Mouse (Mus musculus) forebrain, embryonic 11.5 days (tissue): ENCODE results near the gene Tmem190. TPM values are rescaled to one million over a fixed set of nuclear protein-coding genes. Genes with fewer than 3 reads are reported as not detected.
A peak's percentile ranks its signal among the peaks of the same experiment; 100 is the strongest.
"Not testable (repeated sequence)": the region's sequence is repeated elsewhere in the genome, so short reads cannot be mapped to it uniquely, and the experiment has no call there.

Source experiments
- ATAC-seq: fragments of 200-750 bp; cut with Nextera tagmentation; replicated peaks from 2 replicates; pipeline ENCODE4 v1.8.0; 2017; ENCODE audit warnings: moderate TSS enrichment; ENCODE audit not compliant: low FRiP score
- DNase-seq: peaks from one replicate; pipeline ENCODE4 v3.0.0-alpha.2; 2017; ENCODE audit warnings: low spot score
- H3K27ac ChIP-seq: fragments of 300-500 bp; sonication (generic); 2 replicates; pipeline ENCODE4 v1.5.1; 2014; ENCODE audit warnings: low read depth, low read length
- H3K27me3 ChIP-seq: fragments of 300-500 bp; sonication (generic); 2 replicates; pipeline ENCODE4 v1.6.1; 2014; ENCODE audit warnings: mild to moderate bottlenecking, low read length, mixed read lengths; ENCODE audit not compliant: control insufficient read depth, insufficient read depth
- H3K36me3 ChIP-seq: fragments of 300-500 bp; sonication (generic); 2 replicates; pipeline ENCODE4 v1.6.1; 2014; ENCODE audit warnings: mild to moderate bottlenecking, low read length, moderate library complexity, mixed read lengths; ENCODE audit not compliant: control insufficient read depth, insufficient read depth
- H3K4me1 ChIP-seq: fragments of 300-500 bp; sonication (generic); replicated peaks from 2 replicates; pipeline ENCODE4 v1.6.1; 2014; ENCODE audit warnings: low read length, mixed read lengths; ENCODE audit not compliant: control insufficient read depth, insufficient read depth
- H3K4me2 ChIP-seq: fragments of 300-500 bp; sonication (generic); 2 replicates; pipeline ENCODE4 v1.6.1; 2014; ENCODE audit warnings: low read depth, mild to moderate bottlenecking, low read length, moderate library complexity, mixed read lengths; ENCODE audit not compliant: severe bottlenecking
- H3K4me3 ChIP-seq: fragments of 300-500 bp; sonication (generic); 2 replicates; pipeline ENCODE4 v1.5.1; 2014; ENCODE audit warnings: low read depth, low read length
- H3K9ac ChIP-seq: fragments of 300-500 bp; sonication (generic); 2 replicates; pipeline ENCODE4 v1.6.1; 2014; ENCODE audit warnings: low read length
- H3K9me3 ChIP-seq: fragments of 300-500 bp; sonication (generic); 2 replicates; pipeline ENCODE4 v1.6.1; 2016; ENCODE audit warnings: low read length, mixed read lengths; ENCODE audit not compliant: control insufficient read depth
- WGBS: fragments of 180-500 bp; shearing (Covaris S2); extraction: QIAGEN DNeasy Blood & Tissue Kit; methylation state at CpG from one replicate; pipeline ENCODE4 v1.1.7; 2014; 5-methylcytosine and 5-hydroxymethylcytosine counted together
- polyA plus RNA-seq: library from polyadenylated mRNA; unstranded; fragments of >200 nt; fragmentation: Nextera tagmentation; extraction: Ambion mirVana; gene quantifications from 2 replicates; pipeline ENCODE4 v1.2.1, GENCODE M21; 2014

Tmem190 gene
- polyA plus RNA-seq, 1 experiment from 2014 or later, result not detected

DNA sequence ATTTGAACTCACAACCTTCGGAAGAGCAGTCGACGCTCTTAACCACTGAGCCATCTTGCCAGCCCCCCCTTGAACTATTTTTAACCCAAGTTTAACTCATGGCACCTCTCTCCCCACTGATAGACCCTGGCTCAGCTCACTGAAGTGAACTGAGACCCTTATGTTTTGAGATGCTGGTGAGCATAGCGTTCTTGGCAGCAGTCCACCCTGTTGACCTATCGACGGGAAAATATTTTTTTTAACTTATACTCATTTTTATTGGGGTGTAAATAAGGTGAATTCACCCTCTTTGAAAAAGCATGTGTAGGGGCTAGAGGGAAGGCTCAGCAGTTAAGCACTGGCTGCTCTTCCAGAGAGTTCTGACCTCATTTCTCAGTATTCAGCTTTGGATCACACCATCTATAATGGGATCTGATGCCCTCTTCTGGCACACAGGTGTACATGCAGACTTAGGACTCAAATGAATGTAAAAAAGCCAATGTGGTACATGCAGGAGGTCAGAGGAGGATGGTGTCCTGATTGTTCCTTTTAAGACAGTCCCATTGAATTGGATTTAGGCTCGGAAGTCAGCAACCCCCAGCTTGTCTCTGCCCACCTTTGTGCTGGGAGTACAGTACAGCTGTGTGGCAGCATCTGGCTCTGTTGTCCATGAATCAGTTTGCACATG, 13.2 kb downstream of the Tmem190 start:
- no peak for DNase-seq
- H3K36me3 ChIP-seq, result peaks cover 16% of the 10 kb centered on the region
- 0 out of 2 replicates have a peak, but pooled peaks have one; percentile 10 for ATAC-seq
- WGBS, result 77% methylated on average over 7 of the region's 7 CpGs
- no peak overlapping the region for H3K4me3 ChIP-seq
- no peaks in the 10 kb centered on the region for H3K9me3 ChIP-seq
- no peak overlapping the region for H3K27ac ChIP-seq
- no peak overlapping the region for H3K4me2 ChIP-seq
- H3K4me1 ChIP-seq, result peaks cover 7% of the 10 kb centered on the region; the same call in 1 of the 2 replicates
- H3K9ac ChIP-seq, result no peak overlapping the region
- no peaks in the 10 kb centered on the region; the same call in 1 of the 2 replicates for H3K27me3 ChIP-seq

DNA sequence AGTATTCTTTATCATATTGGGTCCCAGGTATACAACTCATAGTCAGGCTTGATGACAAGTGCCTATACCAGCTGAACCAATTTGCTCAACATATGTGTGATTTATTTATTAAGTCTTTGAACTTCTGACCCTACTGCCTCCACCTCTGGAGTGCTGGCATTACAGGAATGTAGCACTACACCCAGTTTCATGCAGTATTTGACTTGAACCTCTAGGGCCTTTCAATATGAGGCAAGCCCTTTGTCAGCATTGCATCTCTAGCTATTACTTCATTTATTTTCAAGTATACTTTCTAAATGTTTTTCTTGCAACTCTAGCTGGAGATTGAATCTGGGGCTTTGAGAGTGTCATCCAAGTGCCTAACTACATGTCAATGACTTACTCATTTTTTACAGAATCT, 19.5 kb downstream of the Tmem190 start:
- Histone ChIP-seq H3K4me1 (no peaks in the 10 kb centered on the region), H3K9ac (no peak overlapping the region), H3K36me3 (peaks cover 11% of the 10 kb centered on the region), H3K4me3 (no peak overlapping the region), H3K27ac (no peak overlapping the region), H3K9me3 (no peaks in the 10 kb centered on the region), H3K4me2 (no peak overlapping the region), H3K27me3 (no peaks in the 10 kb centered on the region)
- DNase-seq, result no peak
- ATAC-seq, result no peak

DNA sequence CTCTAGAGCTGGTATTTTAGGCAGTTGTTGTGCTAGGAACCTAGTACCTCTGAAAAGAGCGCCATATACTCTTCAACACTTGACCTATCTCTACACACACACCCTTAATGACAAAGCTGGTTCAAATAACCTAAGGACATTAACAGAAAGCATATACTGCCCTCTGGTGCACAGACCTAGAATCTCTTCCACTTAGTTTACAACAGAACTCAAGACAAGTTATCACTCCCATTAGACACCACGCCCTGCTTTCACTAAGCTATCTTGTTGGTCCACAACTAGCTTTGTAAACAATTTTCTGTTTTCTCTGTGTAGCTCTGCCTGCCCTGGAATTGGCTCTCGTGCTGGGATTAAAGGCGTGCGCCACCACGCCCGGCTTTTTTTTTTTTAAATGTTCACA, 24.0 kb downstream of the Tmem190 start:
- no peak overlapping the region for H3K27ac ChIP-seq
- no peak overlapping the region for H3K4me3 ChIP-seq
- ATAC-seq (no peak), DNase-seq (no peak)
- no peaks in the 10 kb centered on the region for H3K9me3 ChIP-seq
- H3K4me1 ChIP-seq, result peaks cover 6% of the 10 kb centered on the region
- no peak overlapping the region for H3K9ac ChIP-seq
- 95% methylated on average over 7 of the region's 7 CpGs for WGBS
- no peaks in the 10 kb centered on the region for H3K27me3 ChIP-seq
- peaks cover 18% of the 10 kb centered on the region for H3K36me3 ChIP-seq
- H3K4me2 ChIP-seq, result no peak overlapping the region

DNA sequence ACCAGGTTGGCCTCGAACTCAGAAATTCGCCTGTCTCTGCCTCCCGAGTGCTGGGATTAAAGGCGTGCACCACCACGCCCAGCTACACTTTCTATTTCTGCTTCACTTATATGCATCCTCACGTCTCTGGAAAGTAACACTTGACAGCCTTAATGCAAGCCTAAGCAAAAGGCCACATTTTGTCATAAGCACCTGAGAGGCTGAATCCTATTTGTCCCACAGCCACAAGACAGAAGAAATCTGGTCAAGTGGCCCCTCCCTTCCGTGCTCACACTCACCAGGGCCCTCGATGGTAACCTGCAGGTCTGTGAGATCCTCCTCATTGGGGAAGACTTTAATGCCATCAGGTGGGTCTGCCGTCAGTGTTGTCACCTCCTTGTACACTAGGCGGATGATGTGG, 28.4 kb downstream of the Tmem190 start:
- not testable (repeated sequence) for H3K9me3 ChIP-seq, H3K27me3 ChIP-seq, H3K4me1 ChIP-seq, ATAC-seq, DNase-seq, H3K27ac ChIP-seq
- peak overlapping the region; percentile 99 for H3K9ac ChIP-seq
- H3K4me2 ChIP-seq, result peak overlapping the region; percentile 71
- peak overlapping the region; percentile 100 for H3K4me3 ChIP-seq
- peaks cover 18% of the 10 kb centered on the region for H3K36me3 ChIP-seq
- WGBS, result 45% methylated on average over 10 of the region's 10 CpGs

GRCm38 (mm10) chr7:4811842-4812302, 29.1 kb downstream of the Tmem190 start:
- ATAC-seq, result no peak
- WGBS, result 3% methylated on average over 30 of the region's 36 CpGs
- peaks cover 13% of the 10 kb centered on the region for H3K36me3 ChIP-seq

DNA sequence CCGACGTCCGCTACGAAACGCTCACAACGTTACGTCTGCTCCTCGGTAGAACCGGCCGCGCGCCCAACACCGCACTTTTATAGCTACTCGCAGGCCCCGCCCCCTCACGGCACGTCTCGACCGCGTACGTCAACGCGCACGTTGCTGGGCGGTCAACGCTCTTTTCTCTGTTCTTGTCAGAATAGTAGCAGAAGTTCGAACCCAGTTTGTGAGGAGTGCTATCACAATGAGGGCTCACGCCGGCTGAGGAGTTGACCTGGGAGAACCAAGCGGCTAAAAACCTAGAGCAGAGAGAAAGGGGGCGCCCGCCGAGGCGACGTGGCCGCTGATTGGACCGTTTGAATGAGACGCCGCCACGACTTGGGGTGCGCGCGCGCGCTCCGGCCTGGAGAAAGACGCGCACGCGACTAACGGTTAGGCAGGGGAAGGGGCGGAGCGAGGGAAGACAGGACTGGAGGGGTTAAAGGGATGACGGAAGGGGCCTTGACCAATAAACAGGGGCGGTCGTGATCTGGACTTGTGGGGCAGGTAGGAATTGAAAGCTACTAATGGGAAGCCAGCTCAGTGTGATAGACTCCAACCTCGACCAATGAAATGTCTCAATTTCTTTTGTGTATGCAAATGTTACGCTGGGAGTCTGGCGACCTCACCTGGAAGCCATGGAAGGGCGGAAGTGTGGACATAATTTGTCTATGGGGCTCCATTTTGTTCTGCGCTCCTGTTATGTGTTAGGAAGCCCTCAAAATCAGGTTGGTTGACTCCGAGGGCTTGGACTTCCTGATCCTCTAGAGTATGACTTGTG, 29.8 kb downstream of the Tmem190 start, which contains the start of gene Ube2s:
Gene Ube2s, minus strand, starts transcription at position 288 of the 802 bp plus-strand sequence.
- peak within 1 kb of the TSS; percentile 95 for H3K27ac ChIP-seq
- H3K9me3 ChIP-seq, result no peaks in the 10 kb centered on the region
- no peaks in the 10 kb centered on the region for H3K27me3 ChIP-seq
- peak; percentile 99 for DNase-seq
- peak within 1 kb of the TSS; percentile 99 for H3K9ac ChIP-seq
- ATAC-seq, result peak; percentile 99
- H3K36me3 ChIP-seq, result peaks cover 7% of the 10 kb centered on the region; the same call in 1 of the 2 replicates
- peak within 1 kb of the TSS; percentile 71 for H3K4me2 ChIP-seq
- WGBS, result under 1% methylated on average over 62 of the region's 62 CpGs
- peaks cover 6% of the 10 kb centered on the region for H3K4me1 ChIP-seq
- H3K4me3 ChIP-seq, result peak within 1 kb of the TSS; percentile 100

More at GRCm38 (mm10) chr7:4811842-4812302, 29.1 kb downstream of the Tmem190 start:
- H3K27ac ChIP-seq, result peak overlapping the region; percentile 95
- H3K9ac ChIP-seq, result peak overlapping the region; percentile 99
- peak; percentile 77 for DNase-seq
- H3K4me2 ChIP-seq, result peak overlapping the region; percentile 71
- H3K4me3 ChIP-seq, result peak overlapping the region; percentile 100
- H3K27me3 ChIP-seq, result no peaks in the 10 kb centered on the region
- H3K9me3 ChIP-seq, result no peaks in the 10 kb centered on the region
- peaks cover 6% of the 10 kb centered on the region for H3K4me1 ChIP-seq

- WGBS, result 28% methylated on average over 8 of the region's 8 CpGs
- DNase-seq (no peak), ATAC-seq (no peak)
Measured at GRCm38 (mm10) chr7:4813105-4813791, 30.5 kb downstream of the Tmem190 start.

DNA sequence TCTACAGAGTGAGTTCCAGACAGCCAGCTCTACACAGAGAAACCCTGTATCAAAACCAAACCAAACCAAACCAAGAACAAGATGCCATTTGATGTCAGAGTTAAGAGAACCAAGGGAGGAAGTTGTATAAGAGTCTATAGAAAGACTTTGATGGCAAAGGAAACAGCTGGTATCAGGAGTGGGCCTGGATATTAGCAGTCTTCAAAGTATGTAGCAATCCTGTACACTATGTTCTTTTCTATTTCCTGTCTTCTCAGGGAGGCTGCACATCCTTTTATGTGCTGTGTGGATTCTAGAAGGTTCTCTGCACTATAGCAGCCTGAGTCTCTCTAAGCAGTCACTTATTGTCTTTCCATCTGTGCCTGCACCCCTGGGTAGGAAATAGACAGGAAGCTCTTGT, 33.8 kb downstream of the Tmem190 start:
- no peaks in the 10 kb centered on the region for H3K36me3 ChIP-seq
- H3K4me2 ChIP-seq, result no peak overlapping the region
- no peak for ATAC-seq
- no peak overlapping the region for H3K27ac ChIP-seq
- DNase-seq, result no peak
- no peaks in the 10 kb centered on the region for H3K4me1 ChIP-seq
- no peaks in the 10 kb centered on the region for H3K9me3 ChIP-seq
- no peaks in the 10 kb centered on the region for H3K27me3 ChIP-seq
- H3K9ac ChIP-seq, result no peak overlapping the region
- no peak overlapping the region for H3K4me3 ChIP-seq

More at GRCm38 (mm10) chr7:4813105-4813791, 30.5 kb downstream of the Tmem190 start:
- no peaks in the 10 kb centered on the region for H3K9me3 ChIP-seq
- H3K27me3 ChIP-seq, result no peaks in the 10 kb centered on the region
- peak overlapping the region; percentile 100 for H3K4me3 ChIP-seq
- H3K4me2 ChIP-seq, result peak overlapping the region; percentile 63
- H3K36me3 ChIP-seq, result peaks cover 5% of the 10 kb centered on the region; the same call in 1 of the 2 replicates
- H3K4me1 ChIP-seq, result peaks cover 6% of the 10 kb centered on the region
- peak overlapping the region; percentile 95 for H3K27ac ChIP-seq
- H3K9ac ChIP-seq, result peak overlapping the region; percentile 66
